ENCODE assay signal across 14 mouse cellular contexts in the genomic region with DNA sequence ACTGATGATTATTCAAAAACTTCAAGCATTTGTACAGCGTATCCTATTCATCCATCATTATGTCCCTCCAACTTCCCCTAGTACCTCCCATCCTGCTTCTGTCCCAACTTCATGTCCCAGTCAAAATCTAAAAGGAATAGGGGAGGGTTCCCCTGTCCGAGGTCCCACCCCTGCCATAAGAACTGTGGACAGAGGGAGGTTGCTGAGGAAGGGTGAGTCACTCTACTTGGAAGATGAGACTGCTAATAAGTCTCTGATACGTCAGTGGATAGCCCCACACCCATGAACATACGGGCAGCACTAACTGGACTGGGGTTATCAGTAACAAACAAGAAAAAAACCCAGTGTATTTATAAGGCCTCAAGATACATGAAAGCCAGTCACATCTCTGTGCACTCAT. TPM values are rescaled to one million over a fixed set of nuclear protein-coding genes. Genes with fewer than 3 reads are reported as not detected.
DNase-seq lines count a peak whose midpoint lies in the region; ATAC-seq and TF ChIP-seq lines count a peak whose summit lies in the region.
"Had no signal": no experiment of that assay in that cellular context is flagged by ENCODE, and none has a peak within 500 bp of the region (broad histone marks: within the 10 kb centered on the region; RNA-seq: fewer than 3 reads in every experiment).

No protein-coding gene starts in this region.

- no peak for ATAC-seq in kidney, embryonic 16.5 days (ENCODE audit: low FRiP score, low TSS enrichment)

- H3K4me1 ChIP-seq in kidney, adult 2 months (ENCODE audit: control insufficient read depth, insufficient read depth, low read length): peaks cover 16% of the 10 kb centered on the region
- H3K4me1 ChIP-seq in kidney, embryonic 16.5 days (ENCODE audit: insufficient read depth, low read length): peaks cover 20% of the 10 kb centered on the region

- DNase-seq in adrenal gland, adult (ENCODE audit: inconsistent age in 2 of 2, low spot score in 1 of 2): peak; percentile 54 to 88
- DNase-seq in adrenal gland, adult 8-10 months: no peak
- peak; percentile 75 for DNase-seq in kidney, adult 2 months
- peak; percentile 38 to 56 for DNase-seq in adrenal gland, postnatal 36 days
- peak; percentile 15 for DNase-seq in kidney, postnatal 10 days
- no peak for DNase-seq in left cerebral cortex, postnatal 4 days
- no peak for DNase-seq in layer of hippocampus, postnatal 36 days
- DNase-seq: cerebellum, postnatal 14 days; lung, embryonic 14.5 days; right cerebral cortex, postnatal 4 days had no signal

- intact Hi-C loops in left cerebral cortex, postnatal 4 days (cut with DNase I): no loop called here

- H3K27me3 ChIP-seq in kidney, adult 2 months (replicated peaks; ENCODE audit: control insufficient read depth, insufficient read depth, low read length): no peaks in the 10 kb centered on the region
- H3K27me3 ChIP-seq in kidney, embryonic 16.5 days (ENCODE audit: insufficient read depth, low read length): no peaks in the 10 kb centered on the region

- WGBS in kidney, adult 2 months: 76% methylated on average over 4 of the region's 4 CpGs
- WGBS in kidney, embryonic 16.5 days: 65% methylated on average over 4 of the region's 4 CpGs

- no peaks in the 10 kb centered on the region for H3K36me3 ChIP-seq in kidney, adult 2 months (ENCODE audit: control insufficient read depth, insufficient read depth, low read length)
- no peaks in the 10 kb centered on the region for H3K36me3 ChIP-seq in kidney, embryonic 16.5 days (ENCODE audit: insufficient read depth, low read length)
- H3K36me3 ChIP-seq: forebrain, embryonic 10.5 days; limb, embryonic 10.5 days had no signal

- no peak overlapping the region for H3K4me2 ChIP-seq in kidney, embryonic 16.5 days (replicated peaks; ENCODE audit: low read depth, low read length)
- H3K4me2 ChIP-seq: lung, embryonic 14.5 days; midbrain, embryonic 11.5 days had no signal

- peak overlapping the region; percentile 36 for H3K27ac ChIP-seq in kidney, adult 2 months (ENCODE audit: insufficient read depth, low read depth, low read length)
- H3K27ac ChIP-seq in kidney, embryonic 16.5 days (ENCODE audit: low read length): no peak overlapping the region
- H3K27ac ChIP-seq: forebrain, embryonic 10.5 days; limb, embryonic 10.5 days had no signal

- H3K9me3 ChIP-seq in kidney, embryonic 16.5 days (ENCODE audit: low read length): no peaks in the 10 kb centered on the region
- H3K9me3 ChIP-seq: forebrain, embryonic 10.5 days; limb, embryonic 10.5 days had no signal

- TF ChIP-seq POLR2A in kidney, adult 2 months (IDR thresholded peaks at IDR 0.05; ENCODE audit: low read depth, low read length): no peak

- H3K9ac ChIP-seq in kidney, embryonic 16.5 days (replicated peaks; ENCODE audit: low read length): no peak overlapping the region
- H3K9ac ChIP-seq: lung, embryonic 14.5 days had no signal

- no peak for TF ChIP-seq CTCF in kidney, adult 2 months (conservative IDR thresholded peaks at IDR 0.05; ENCODE audit: insufficient read depth, insufficient read length, low read depth, low read length)

- no peak overlapping the region for H3K4me3 ChIP-seq in kidney, adult 2 months (ENCODE audit: insufficient read depth, low read depth, low read length)
- H3K4me3 ChIP-seq in kidney, embryonic 16.5 days (ENCODE audit: low read length): no peak overlapping the region
- H3K4me3 ChIP-seq: forebrain, embryonic 10.5 days; limb, embryonic 10.5 days had no signal

RNA-seq across cellular contexts. Expression of gene Inpp5a, which starts 29.0 kb away (rescaled TPM):
- 10 to 100 TPM; 85.2 to 98.8 (median 89.6) TPM for total RNA-seq in adrenal gland, adult 8-10 months (2022)
- 25.1 and 27.5 TPM in 2 replicates for polyA plus RNA-seq in kidney, adult 2 months (2012; rRNA removed)
- polyA plus RNA-seq in kidney, embryonic 16.5 days (2015; fragmentation: Nextera tagmentation; extraction: Ambion mirVana): 16.0 and 17.7 TPM in 2 replicates
- total RNA-seq in adrenal gland, postnatal 36 days (2021): 10 to 100 TPM; 84.4 to 85.9 TPM
- total RNA-seq in left cerebral cortex, postnatal 4 days (2021): 10 to 100 TPM; 28.6 to 29.6 TPM
- 10 to 100 TPM; 38.7 to 42.9 TPM for total RNA-seq in layer of hippocampus, postnatal 36 days (2021)

Comparison
In these comparisons a context has a peak if more than half of its experiments do, and no peak if none do; other contexts are left out.
1. DNase-seq: peak in adrenal gland, adult (2 of 2), kidney, adult 2 months (single experiment), adrenal gland, postnatal 36 days (2 of 2) and kidney, postnatal 10 days (single experiment); none in adrenal gland, adult 8-10 months (single experiment), left cerebral cortex, postnatal 4 days (single experiment) and layer of hippocampus, postnatal 36 days (0 of 2).